Mouse (Mus musculus): ENCODE results near the gene Dgcr2. TPM values are rescaled to one million over a fixed set of nuclear protein-coding genes. Genes with fewer than 3 reads are reported as not detected.

Gene Dgcr2
- total RNA-seq, 2 experiments from 2014 or later: 13.8 to 26.1 TPM

- ATAC-seq (replicated peaks; ENCODE audit: low FRiP score, poor library complexity, severe bottlenecking): no peak
These were observed 81.8 kb downstream of the Dgcr2 start for GRCm38 (mm10) chr16:17816528-17816927.

GRCm38 (mm10) chr16:17815411-17816402 lies 82.7 kb downstream of the Dgcr2 start:
- ATAC-seq (replicated peaks; ENCODE audit: low FRiP score, poor library complexity, severe bottlenecking): peak; percentile 79

GRCm38 (mm10) chr16:17813173-17813572 lies 85.2 kb downstream of the Dgcr2 start:
- ATAC-seq (replicated peaks; ENCODE audit: low FRiP score, poor library complexity, severe bottlenecking): no peak

GRCm38 (mm10) chr16:17812120-17812519 lies 86.2 kb downstream of the Dgcr2 start:
- ATAC-seq (replicated peaks; ENCODE audit: low FRiP score, poor library complexity, severe bottlenecking): no peak

GRCm38 (mm10) chr16:17809711-17810110 lies 88.7 kb downstream of the Dgcr2 start:
- ATAC-seq (replicated peaks; ENCODE audit: low FRiP score, poor library complexity, severe bottlenecking): no peak

GRCm38 (mm10) chr16:17809125-17809524 lies 89.2 kb downstream of the Dgcr2 start:
- no peak for ATAC-seq (replicated peaks; ENCODE audit: low FRiP score, poor library complexity, severe bottlenecking)

GRCm38 (mm10) chr16:17807192-17808009 lies 91.0 kb downstream of the Dgcr2 start:
- ATAC-seq (replicated peaks; ENCODE audit: low FRiP score, poor library complexity, severe bottlenecking): no peak

- no peak for ATAC-seq (replicated peaks; ENCODE audit: low FRiP score, poor library complexity, severe bottlenecking)
These were observed 91.7 kb downstream of the Dgcr2 start for GRCm38 (mm10) chr16:17806581-17807191.

GRCm38 (mm10) chr16:17804982-17805381 lies 93.4 kb downstream of the Dgcr2 start:
- ATAC-seq (replicated peaks; ENCODE audit: low FRiP score, poor library complexity, severe bottlenecking): no peak

GRCm38 (mm10) chr16:17804449-17804912 lies 93.9 kb downstream of the Dgcr2 start:
- no peak for ATAC-seq (replicated peaks; ENCODE audit: low FRiP score, poor library complexity, severe bottlenecking)

- ATAC-seq (replicated peaks; ENCODE audit: low FRiP score, poor library complexity, severe bottlenecking): no peak
These were observed 94.5 kb downstream of the Dgcr2 start for GRCm38 (mm10) chr16:17803675-17804448.

- no peak for ATAC-seq (replicated peaks; ENCODE audit: low FRiP score, poor library complexity, severe bottlenecking)
These were observed 95.3 kb downstream of the Dgcr2 start for GRCm38 (mm10) chr16:17802839-17803674.

GRCm38 (mm10) chr16:17802456-17802838 lies 95.9 kb downstream of the Dgcr2 start:
- ATAC-seq (replicated peaks; ENCODE audit: low FRiP score, poor library complexity, severe bottlenecking): no peak

- ATAC-seq (replicated peaks; ENCODE audit: low FRiP score, poor library complexity, severe bottlenecking): no peak
These were observed 96.4 kb downstream of the Dgcr2 start for GRCm38 (mm10) chr16:17801777-17802455.

GRCm38 (mm10) chr16:17799584-17799983 lies 98.8 kb downstream of the Dgcr2 start:
- no peak for ATAC-seq (replicated peaks; ENCODE audit: low FRiP score, poor library complexity, severe bottlenecking)

GRCm38 (mm10) chr16:17798321-17799180 lies 99.8 kb downstream of the Dgcr2 start:
- ATAC-seq (replicated peaks; ENCODE audit: low FRiP score, poor library complexity, severe bottlenecking): no peak

GRCm38 (mm10) chr16:17797812-17798311 lies 100.5 kb downstream of the Dgcr2 start:
- no peak for ATAC-seq (replicated peaks; ENCODE audit: low FRiP score, poor library complexity, severe bottlenecking)
